Mouse (Mus musculus) retina, adult 2 months (tissue): ENCODE data around the gene Gng12.
"Not testable (repeated sequence)": the region's sequence is repeated elsewhere in the genome, so short reads cannot be mapped to it uniquely, and the experiment has no call there.

Experiments used
- DNase-seq: peaks from one replicate; pipeline ENCODE4 v3.0.0-alpha.2; 2012; ENCODE audit warnings: low read depth, low spot score

The Gng12 gene

DNA sequence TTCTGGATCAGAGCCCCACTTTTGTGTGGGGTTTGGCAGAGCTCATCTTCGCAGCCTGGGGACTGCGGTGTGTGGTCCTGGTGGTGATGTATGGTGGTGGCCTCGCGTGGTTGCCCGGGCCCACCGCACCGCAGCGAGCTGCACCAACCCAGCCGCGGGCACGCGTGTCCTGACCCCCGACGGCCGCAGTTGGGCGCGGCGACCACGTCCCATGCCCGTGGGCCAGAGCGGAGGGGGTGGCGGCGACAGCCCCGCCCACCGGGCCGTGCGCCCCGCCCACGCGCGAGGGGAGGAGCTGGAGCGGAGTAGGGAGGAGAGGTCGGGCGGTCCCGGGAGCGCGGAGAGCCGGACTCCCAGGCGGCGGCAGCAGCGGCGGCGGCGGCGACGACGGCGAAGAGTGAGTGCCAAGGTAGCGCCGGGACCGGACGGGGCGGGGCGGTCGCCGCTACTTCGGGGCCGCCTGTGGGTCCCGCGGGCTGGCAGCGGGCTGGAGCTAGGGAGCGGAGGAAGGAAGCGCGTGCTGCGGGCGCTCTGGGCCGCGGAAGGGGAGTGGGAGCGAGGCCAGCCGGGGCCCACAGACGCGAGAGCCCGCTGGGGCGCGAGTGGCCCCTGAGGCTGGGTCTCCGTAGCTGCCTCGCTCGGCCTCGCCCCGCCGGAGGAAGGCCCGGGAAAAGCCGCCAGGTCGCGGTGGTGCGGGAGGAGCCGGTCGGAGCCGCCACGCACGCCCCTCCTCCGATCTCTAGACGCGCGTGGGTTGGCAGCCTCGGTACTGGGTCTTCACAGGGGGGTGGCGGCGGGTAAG is at the start of gene Gng12:
TSS of gene Gng12 (plus strand) at position 279 of the 802 bp plus-strand sequence.
- DNase-seq: no peak

DNA sequence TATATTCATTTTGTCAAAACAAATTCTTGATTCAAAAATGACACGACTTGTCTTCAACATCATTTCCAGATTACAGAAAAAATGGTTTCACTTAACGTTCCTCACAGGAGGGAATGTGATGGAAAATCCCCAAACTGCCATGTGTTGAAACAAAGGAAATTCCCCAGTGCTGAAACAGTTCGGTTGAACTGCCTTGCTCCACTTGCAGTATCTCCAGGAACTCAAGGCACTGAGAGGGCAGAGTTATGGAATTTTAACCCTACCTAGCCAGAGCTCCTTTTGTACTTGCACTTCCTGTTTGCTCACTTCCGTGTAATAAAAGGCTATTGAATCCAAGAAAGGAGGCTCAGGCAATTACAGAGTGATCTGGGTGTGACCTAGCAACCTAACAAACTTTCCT is 47.3 kb upstream of the Gng12 start:
- no peak for DNase-seq

DNA sequence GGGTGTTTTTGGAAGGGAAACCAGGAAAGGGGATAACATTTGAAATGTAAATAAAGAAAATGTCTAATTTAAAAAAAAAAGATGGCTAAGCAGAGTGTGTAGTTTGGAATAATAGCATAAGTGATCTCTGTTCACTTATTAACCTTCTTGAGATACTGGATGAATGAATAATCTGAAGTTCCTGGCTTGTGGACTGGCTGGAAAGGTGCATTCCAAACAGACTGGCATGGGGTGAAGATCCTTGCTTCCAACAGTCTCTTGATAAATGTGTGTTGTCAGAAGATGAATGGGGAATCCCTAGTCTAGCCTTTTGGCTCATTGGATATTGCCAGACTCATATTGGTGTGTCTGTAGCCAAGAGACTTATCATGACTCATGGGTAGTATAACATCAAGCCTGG is 40.0 kb upstream of the Gng12 start:
- DNase-seq: no peak

DNA sequence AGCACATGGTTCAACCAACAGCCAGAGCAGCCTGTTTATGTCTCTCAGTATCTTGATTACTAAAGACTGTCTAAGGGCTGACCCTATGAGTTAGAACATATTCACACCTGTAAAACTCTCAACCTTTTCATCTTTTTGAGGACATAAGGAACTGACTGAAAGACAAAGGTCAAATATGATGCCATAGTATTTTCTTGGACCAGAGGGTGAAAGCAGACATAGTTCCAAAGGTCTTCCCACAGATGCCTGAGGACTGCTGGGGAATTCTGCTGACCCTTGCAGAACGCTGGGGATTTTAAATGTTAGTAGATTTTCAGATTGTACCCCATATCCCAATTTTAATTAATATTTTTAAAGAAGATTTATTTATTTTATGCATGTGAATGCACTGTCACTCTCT is 37.8 kb upstream of the Gng12 start:
- DNase-seq: no peak

DNA sequence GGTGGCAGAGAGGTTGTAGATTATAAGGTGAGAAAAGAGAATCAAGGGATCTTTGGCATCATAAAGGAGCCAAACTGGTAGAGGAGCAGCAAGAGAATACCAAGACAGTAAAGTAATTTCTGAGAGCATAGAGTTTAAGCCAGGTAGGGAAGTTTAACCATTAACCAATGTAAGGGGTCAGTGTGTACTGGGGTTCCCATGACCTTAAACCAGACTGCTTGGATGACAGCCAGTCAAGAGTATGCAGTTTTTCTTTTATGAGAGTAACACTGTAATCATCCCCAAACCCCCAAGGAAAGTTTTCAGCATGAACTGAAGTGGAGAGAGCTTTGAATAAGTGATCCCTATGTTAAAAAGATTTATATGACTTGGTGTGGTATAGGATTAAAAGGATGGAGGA is 36.8 kb upstream of the Gng12 start:
- DNase-seq: no peak

DNA sequence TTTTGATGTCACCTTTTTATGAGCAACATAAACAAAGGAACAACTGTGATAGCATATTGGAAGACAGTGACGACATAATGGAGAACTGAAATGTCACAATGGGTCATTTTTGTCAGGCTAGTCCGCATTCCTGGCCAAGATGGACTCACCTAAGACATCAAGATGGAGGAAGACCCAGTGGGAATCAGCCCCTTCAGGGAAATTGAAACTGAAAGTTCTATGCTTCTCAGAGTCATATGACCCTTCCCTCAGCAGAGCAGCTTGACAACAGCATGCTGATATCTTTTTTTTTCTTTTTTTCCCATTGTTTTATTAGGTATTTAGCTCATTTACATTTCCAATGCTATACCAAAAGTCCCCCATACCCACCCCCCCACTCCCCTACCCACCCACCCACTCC is 31.7 kb upstream of the Gng12 start:
- no peak for DNase-seq

DNA sequence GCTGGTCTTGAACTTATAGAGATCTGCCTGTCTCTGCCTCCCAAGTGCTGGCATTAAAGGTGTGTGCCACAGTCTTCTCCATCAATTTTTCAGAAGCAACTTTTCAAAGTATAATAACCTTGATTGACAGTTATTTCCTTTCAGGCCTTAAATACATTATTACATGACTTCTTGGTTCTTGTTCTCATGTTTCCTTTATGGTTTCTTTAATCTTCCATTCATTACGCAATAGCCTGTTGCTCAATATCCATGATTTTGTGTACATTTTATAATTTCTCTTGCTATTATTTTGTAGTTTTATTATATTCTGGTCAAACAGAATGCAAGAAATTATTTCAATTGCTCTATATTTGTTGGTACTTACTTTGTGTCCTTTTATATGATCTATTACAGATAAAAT is 29.9 kb upstream of the Gng12 start:
- no peak for DNase-seq

DNA sequence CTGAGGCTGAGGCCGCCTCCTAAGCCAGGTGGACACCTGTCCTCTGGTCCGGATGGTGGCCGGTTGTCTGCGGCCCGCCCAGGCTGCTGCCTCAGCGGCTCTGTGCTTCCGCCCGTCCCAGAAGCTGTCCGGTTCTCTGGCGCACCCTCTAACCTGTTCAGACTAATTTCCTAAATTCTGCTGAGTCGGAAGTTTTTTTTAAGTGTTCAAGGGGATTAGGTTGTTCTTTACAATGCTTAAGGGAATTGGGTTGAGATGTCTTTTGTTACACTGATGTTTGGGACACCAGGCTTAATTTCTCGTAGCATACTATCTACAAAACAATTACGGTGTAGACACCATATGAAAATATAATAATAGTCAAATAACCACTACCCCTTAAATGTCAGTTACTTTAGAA is 19.1 kb upstream of the Gng12 start:
- not testable (repeated sequence) for DNase-seq

DNA sequence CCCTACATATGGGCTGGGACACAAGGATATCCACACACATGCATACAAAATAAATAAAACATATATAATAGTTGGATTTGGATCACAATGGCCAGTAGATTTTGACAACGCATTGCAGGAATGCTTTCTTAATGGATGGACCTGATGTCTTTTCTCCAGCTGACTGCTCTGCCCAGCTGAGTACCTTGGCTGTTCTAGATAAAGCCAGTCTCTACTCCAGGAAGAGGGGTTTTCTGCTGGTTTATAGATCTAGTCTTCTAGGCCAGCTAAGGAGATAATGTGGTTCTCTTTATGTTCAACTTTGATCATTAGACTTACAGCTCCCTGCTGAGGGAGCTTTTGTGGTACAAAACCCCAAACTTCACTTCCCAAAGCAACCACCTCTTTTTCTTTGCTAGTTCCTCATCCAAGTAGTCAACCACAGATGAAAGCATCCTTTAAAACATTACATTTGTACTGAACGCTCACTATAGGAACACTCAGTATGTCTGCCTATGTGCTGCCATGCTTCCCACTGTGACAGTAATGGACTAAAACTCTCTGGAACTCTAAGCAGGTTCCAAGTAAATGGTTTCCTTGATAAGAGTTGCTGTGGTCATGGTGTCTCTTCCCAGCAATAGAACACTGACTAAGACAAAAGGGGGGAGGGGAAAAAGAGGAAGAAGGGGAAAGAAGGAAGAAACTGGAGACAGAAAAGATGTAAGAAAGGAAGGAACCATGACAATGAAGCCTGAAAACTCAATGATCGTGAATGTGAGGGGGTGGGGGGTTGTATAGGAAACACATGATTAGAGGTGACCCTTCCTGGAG is 5.6 kb upstream of the Gng12 start:
- no peak for DNase-seq

DNA sequence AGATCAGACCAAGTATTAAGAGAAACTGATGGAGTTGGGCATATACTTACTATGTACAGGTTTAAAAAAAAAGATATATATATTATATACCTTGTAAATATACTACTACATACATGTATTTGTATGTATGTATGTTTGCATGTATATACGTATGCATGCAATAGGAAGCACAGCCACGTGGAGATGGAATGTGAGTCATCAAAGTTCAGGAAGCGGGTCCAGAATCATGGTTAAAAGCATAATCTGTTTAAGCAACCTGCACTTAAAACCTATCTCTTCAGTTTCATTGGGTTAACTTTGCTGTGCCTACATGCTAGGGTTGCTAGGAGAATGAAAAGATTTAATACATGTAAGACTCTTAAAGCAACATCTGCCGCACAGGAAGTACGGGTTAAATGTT is 2.2 kb upstream of the Gng12 start:
- DNase-seq: no peak

DNA sequence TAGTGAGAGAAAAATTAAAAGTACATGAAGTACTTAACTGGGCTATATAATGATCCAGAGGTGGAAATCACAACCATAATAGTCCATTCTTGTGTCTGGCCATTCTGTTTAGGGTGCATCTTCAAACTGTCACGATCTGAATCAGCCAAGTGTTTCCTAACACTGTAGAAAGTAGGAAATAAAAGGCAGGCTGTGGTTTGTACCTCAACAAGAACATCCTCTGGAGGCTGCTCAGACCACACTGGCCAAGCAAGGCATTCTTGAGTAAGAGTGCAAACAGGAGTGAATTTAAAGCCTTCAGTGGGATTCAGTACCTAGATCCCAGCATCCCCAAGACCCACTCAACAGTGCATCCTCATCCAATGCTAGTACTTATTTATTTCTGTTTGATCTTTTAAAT is 1.2 kb upstream of the Gng12 start:
- DNase-seq: no peak

DNA sequence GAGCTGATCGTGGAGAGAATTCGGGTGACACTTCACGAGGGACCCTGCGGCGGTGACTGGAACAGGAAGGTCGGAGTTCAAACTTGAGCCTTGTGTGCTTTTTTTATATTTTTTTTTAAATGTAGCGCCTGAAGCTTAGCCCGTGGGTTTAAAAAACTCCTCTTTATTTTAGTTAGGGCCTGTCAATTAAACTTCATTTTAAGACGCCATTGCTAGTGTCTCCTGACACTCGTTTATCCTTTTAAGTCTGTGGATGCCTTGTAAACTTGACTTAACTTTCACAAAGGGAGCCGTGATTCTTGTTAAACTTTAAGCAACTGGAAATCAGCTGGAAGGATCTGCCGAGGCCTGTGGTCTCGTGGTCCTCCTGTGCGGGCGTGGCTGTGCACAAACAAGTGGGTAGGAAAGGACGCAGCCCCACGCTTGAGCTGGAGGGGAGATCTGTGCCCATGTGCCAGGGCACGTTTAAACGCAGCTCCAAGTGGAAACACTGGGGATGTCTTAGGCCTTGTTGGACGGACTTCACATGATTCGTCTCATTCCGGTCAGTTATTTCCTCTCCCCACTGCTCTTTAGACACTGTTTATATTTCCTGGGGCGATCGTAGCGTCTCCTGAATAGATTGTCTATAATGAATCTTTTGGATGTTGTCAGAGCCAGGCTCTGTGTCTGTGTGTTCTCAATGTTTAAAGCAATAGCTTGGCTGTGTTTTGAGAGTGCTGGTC is 886 bp downstream of the Gng12 start:
- no peak for DNase-seq

DNA sequence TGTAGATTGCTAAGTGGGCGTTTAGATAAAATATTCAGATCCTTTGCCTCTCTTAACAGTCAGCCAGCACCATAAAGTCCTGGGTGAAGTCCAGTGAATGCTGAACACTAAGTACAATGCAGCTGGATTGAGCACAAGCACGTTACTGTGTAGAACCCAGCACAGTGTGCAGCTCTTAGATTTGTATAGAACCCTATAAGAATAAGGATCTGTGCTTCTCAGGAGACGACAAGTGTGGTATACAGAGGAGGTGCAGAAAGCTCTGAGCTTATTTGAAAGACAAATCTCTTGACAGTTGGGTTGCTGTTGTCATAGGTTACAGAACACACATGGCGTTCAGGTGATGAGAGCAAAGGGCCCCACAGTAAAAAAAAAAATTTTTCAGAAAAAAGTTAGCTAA is 1.8 kb downstream of the Gng12 start:
- no peak for DNase-seq

DNA sequence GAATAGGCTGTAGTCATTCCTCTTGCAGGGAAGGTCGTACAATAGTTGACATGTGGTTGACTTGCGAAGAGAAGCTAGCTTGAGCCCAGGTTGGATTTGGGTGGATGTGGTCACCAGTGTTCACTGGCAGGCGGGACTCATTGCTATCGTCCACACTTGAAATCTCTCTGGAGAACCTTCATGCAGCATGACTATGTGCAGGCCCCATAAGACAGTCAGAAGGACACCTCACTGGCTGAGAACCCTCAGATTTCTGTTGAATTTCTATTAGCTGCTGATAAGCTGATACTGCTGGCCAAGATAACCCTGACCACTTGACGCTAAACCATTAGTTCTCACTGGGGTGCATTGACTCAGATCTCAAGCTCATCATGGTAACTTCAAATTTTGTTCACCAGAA is 5.7 kb downstream of the Gng12 start:
- no peak for DNase-seq

DNA sequence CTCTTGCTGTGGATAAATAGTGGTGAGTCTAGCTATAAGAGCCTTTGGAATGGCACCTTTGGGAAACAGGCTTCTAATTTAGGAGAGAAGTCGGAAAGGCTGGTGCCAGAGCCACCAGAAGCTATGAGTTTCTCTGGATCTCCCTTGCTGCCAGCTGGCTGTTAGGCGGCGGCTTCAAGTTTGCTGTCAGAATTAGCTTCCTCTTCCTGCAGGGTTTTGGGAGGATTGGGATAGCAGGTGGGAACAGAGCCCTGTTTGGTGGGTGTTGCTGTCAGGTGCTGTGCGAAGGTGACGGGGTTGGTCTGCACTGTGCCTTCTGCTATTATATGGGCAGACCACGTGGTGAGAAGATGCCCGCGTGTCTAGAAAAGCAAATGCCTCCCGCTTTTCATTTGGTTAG is 7.0 kb downstream of the Gng12 start:
- no peak for DNase-seq

DNA sequence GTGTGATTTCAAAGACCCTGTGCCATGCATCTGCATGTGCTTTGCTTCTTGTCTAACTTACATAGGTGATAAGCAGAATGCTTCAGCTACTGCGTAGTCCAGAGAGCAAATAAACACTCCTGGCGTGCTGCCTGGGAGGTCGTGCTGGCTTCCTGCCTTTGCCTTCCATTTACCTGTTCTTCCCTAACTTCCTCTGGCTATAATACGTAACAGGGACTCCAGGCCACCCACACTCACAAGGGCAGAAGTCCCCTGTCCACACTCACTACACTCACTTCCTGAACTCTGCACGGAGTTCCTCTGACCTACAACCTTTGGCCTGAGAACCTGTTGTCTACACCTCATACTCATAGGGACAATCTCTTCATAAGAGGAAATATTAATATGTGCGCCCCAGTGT is 7.5 kb downstream of the Gng12 start:
- no peak for DNase-seq

DNA sequence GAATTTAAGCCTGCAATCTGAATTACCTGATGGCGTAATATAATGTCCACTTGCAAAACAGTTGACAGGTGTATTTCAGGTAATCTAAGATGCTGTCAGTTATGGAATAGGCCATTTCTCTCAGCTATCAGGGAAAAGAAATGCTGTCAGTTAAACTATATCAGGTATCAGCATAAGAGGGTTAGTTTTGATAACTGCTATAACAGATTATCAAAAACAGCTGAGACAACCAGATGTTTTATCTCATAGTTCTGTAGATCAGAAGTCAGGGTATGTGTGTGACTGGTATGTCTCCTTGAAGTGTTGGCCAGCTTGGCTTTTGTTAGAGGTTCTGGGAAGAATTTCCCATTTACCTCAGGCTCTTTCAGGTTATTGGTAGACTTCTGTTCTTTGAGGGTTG is 10.0 kb downstream of the Gng12 start:
- DNase-seq: no peak

DNA sequence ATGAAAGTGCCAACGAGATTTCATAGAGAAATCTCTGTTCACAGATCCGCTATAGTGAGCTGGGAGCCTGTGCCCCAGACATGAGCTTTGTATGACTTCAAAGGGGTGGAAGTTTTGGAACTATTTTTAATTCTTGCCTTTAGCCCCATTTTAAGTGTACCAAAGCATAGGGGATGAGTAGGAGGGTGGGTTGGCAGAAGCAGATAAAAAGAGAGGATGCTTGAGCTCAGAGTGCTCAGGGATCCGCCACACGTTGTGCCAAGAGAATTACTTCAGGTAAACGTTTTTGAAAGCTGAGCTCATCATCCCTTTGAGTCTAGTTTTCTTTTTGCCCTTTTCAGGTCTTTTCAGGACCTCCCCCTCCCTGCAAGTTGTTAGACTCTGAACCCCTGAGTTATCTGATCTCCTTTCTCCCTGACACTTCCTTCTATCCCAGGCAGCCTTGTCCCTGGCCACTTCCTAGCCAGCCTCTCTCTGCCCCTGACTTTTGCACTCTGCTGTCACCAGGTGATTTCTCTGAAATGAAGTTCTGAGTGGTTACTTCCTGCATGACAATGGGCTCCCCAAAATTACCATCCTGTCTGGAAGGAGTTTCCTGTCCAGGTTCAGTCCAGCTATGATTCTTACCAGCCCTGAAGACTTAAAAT is 12.3 kb downstream of the Gng12 start:
- no peak for DNase-seq

DNA sequence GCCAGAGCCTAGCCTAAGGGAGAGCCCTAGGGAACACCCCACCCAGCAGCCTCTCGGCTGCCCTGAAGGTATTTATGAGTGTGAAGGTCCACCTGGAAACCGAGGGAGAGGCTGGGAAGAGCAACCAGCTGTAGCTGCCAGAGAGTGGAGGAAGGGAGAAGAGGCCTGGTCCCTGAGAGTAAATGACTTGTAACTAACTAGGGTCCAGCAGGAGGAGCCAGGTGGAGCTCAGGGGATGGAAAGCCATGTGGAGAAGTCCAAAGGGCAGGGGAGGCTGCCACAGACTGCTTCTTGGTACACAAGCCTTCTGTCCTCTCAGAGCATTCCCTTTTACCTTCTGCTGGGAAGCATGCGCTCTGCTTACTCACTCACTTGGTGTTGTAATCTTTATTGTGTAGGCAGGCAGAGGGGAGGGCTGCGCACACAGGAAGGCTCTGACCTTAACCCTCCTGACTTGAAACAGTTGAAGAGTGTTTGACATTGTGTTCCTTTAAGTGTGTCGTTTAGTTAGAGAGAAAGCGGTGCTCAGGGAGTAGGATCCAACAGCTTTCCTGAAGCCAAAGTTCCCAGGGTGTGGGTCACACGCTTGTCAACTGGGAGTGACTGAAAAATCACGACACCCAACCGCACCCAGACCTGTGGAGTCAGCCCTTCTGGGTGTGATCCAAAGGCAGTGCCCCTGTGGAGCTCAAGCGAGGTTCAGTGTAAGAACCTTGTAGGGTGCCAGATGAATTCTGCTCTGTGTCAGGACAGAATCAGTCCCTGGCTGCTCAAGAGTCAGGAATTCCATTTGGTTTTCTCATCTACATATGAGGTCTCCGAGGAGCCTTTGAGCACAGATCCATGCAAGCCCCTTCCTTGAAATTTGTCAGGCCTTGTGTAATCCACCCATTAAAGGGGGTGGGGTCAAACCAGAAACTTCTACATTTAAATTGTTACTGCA is 14.6 kb downstream of the Gng12 start:
- no peak for DNase-seq

DNA sequence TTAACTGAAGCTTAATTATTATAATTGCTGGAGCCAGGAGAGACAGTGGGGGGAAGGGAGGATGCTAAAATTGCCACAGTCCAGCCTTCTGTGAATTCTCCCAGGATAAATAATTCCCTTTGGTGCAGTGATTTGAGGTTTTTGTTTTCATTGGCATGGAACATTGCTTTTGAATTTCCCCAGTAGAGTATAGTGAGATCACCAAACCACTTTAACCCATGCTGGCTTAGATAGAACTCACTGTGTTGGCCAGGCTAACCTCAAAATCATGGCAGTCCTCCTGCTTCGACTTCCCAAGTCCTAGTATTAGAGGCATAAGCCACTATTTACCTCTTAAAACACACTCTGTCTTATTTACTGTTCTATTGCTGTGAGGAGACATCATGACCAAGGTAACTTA is 17.2 kb downstream of the Gng12 start:
- no peak for DNase-seq

DNA sequence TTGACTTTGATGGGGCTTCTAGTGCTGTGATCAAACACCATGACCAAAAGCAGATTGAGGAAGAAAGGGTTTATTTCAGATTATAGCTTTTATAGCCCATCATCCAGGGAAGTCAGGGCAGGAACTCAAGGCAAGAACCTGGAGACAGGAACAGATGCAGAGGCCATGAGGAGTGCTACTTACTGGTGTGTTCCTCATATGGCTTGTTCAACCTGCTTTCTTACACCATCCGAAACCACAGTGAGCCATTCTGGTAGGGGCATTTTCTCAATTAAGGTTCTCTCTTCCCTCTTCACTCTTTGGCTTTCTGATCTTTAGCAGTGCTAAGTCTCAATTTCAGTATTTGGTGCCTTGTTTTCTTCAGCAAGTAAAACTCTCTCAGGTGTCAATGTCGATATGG is 19.4 kb downstream of the Gng12 start:
- no peak for DNase-seq
